Mouse (Mus musculus) liver, embryonic 14.5 days (tissue): Measurements from ENCODE around the gene Ass1.

Experiments used
- CTCF ChIP-seq: IDR thresholded peaks from 2 replicates; pipeline ENCODE4 v1.5.1; 2016; ENCODE audit warnings: antibody characterized with exemption, low read depth, control low read depth
- EP300 ChIP-seq: IDR thresholded peaks from 2 replicates; pipeline ENCODE4 v1.6.1; 2016; ENCODE audit warnings: antibody characterized with exemption, low read depth

GRCm38 (mm10) chr2:31468857-31469256 lies 1.1 kb upstream of the Ass1 start:
- TF ChIP-seq CTCF (no peak), EP300 (no peak)
